Mouse (Mus musculus) E14TG2a.4 (cell line): ENCODE measurements around the gene Smim1.
A peak's percentile ranks its signal among the peaks of the same experiment; 100 is the strongest.

ENCODE experiments used
- CTCF ChIP-seq: conservative IDR thresholded peaks from 2 replicates; pipeline ENCODE4 v1.5.1; 2014; ENCODE audit warnings: low read length
- NANOG ChIP-seq: IDR thresholded peaks from 2 replicates; pipeline ENCODE4 v1.6.1; 2014; ENCODE audit warnings: borderline replicate concordance, low read length, mixed read lengths

DNA sequence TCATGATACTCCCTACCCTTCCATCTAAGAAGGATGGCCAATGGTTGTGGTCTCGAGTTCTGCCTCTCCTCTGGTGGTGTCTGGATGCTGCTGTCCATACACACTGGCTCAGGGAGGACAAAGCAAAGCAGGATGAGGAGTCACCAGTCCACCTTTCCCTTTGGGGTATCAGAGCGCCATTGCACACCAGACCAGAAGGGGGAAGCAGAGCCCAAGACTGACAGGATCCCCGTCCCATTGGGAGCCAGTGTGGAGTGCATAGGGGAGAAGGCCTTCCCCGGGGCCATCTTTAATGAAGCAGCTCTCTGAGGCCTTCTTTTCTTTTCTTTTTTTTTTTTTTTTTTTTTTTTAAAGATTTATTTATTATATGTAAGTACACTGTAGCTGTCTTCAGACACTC is 27.0 kb upstream of the Smim1 start:
- TF ChIP-seq CTCF (peak; percentile 42), NANOG (no peak)
